Mouse (Mus musculus): ENCODE data around the gene Zbtb12.

GRCm38 (mm10) chr17:34941344-34942041 lies 62.2 kb downstream of the Zbtb12 start:
- TF ChIP-seq POLR2A (IDR thresholded peaks at IDR 0.05; ENCODE audit: borderline replicate concordance, low read depth, low read length) (no peak), CTCF (IDR thresholded peaks at IDR 0.05; ENCODE audit: low read depth, low read length) (no peak)

Measured in bone marrow macrophage, adult 2 months (primary cell).